Mouse (Mus musculus): ENCODE results near the gene Tnfsf10. TPM values are rescaled to one million over a fixed set of nuclear protein-coding genes. Genes with fewer than 3 reads are reported as not detected.

Tnfsf10 gene
- polyA plus RNA-seq (2017; shearing (Covaris generic)): 20.5 TPM

GRCm38 (mm10) chr3:27316559-27317287, at the start of gene Tnfsf10:
Tnfsf10 (plus strand) TSS chr3:27317028.

GRCm38 (mm10) chr3:27371276-27371621, 54.4 kb downstream of the Tnfsf10 start, which contains the start of gene Ghsr:
Ghsr (plus strand) TSS chr3:27371351.

Other genes starting within 250 kb of the Tnfsf10 start
- 4.0 TPM for gene Ect2, start 163.2 kb upstream of the Tnfsf10 start, polyA plus RNA-seq (2017; shearing (Covaris generic))
- 22.5 TPM for gene Nceh1, start 134.1 kb upstream of the Tnfsf10 start, polyA plus RNA-seq (2017; shearing (Covaris generic))
- not detected for gene Ghsr, start 54.3 kb downstream of the Tnfsf10 start, polyA plus RNA-seq (2017; shearing (Covaris generic))

All from CD4-positive, CD25-positive, alpha-beta regulatory T cell (primary cell).